Mouse (Mus musculus): Measurements from ENCODE around the gene Tmem125. TPM values are rescaled to one million over a fixed set of nuclear protein-coding genes. Genes with fewer than 3 reads are reported as not detected.

Tmem125 gene
- polyA plus RNA-seq, 1 experiment from 2014 or later: 0.27 TPM

- no peaks in the 10 kb centered on the region for H3K27me3 ChIP-seq
- no peak for ATAC-seq (replicated peaks)
- no peaks in the 10 kb centered on the region for H3K4me1 ChIP-seq
- no peaks in the 10 kb centered on the region for H3K9me3 ChIP-seq
- no peaks in the 10 kb centered on the region for H3K36me3 ChIP-seq
- H3K27ac ChIP-seq (replicated peaks): no peak overlapping the region
- 71% methylated on average over 3 of the region's 4 CpGs for WGBS
- no peak overlapping the region for H3K4me2 ChIP-seq (replicated peaks)
- H3K4me3 ChIP-seq: no peak overlapping the region
- no peak overlapping the region for H3K9ac ChIP-seq (replicated peaks)
These were observed 10.7 kb downstream of the Tmem125 start for GRCm38 (mm10) chr4:118533156-118533555.

GRCm38 (mm10) chr4:118532663-118533062 lies 11.2 kb downstream of the Tmem125 start:
- Histone ChIP-seq H3K27ac (replicated peaks) (no peak overlapping the region), H3K4me1 (no peaks in the 10 kb centered on the region), H3K9ac (replicated peaks) (no peak overlapping the region), H3K9me3 (no peaks in the 10 kb centered on the region), H3K27me3 (no peaks in the 10 kb centered on the region), H3K4me2 (replicated peaks) (no peak overlapping the region), H3K4me3 (no peak overlapping the region), H3K36me3 (no peaks in the 10 kb centered on the region)
- 80% methylated on average over 5 of the region's 5 CpGs for WGBS
- no peak for ATAC-seq (replicated peaks)

- no peak overlapping the region for H3K9ac ChIP-seq (replicated peaks)
- H3K4me1 ChIP-seq: no peaks in the 10 kb centered on the region
- no peaks in the 10 kb centered on the region for H3K9me3 ChIP-seq
- WGBS: 80% methylated on average over 6 of the region's 6 CpGs
- no peak for ATAC-seq (replicated peaks)
- no peak overlapping the region for H3K4me3 ChIP-seq
- H3K27ac ChIP-seq (replicated peaks): no peak overlapping the region
- no peaks in the 10 kb centered on the region for H3K27me3 ChIP-seq
- no peaks in the 10 kb centered on the region for H3K36me3 ChIP-seq
- no peak overlapping the region for H3K4me2 ChIP-seq (replicated peaks)
These were observed 16.1 kb downstream of the Tmem125 start for GRCm38 (mm10) chr4:118527720-118528119.

- Histone ChIP-seq H3K27ac (replicated peaks) (no peak overlapping the region), H3K9ac (replicated peaks) (no peak overlapping the region), H3K36me3 (no peaks in the 10 kb centered on the region), H3K9me3 (no peaks in the 10 kb centered on the region), H3K4me1 (no peaks in the 10 kb centered on the region), H3K4me2 (replicated peaks) (no peak overlapping the region), H3K27me3 (no peaks in the 10 kb centered on the region), H3K4me3 (no peak overlapping the region)
- no peak for ATAC-seq (replicated peaks)
- 41% methylated on average over 5 of the region's 5 CpGs for WGBS
These were observed 16.5 kb downstream of the Tmem125 start for GRCm38 (mm10) chr4:118527335-118527681.

GRCm38 (mm10) chr4:118526408-118527334 lies 17.2 kb downstream of the Tmem125 start, which contains the start of gene 2610528J11Rik:
TSS of gene 2610528J11Rik (plus strand) at chr4:118526999.
- Histone ChIP-seq H3K4me2 (replicated peaks) (no peak within 1 kb of the TSS), H3K27ac (replicated peaks) (no peak within 1 kb of the TSS), H3K4me1 (no peaks in the 10 kb centered on the region), H3K9me3 (no peaks in the 10 kb centered on the region), H3K9ac (replicated peaks) (no peak within 1 kb of the TSS), H3K4me3 (no peak within 1 kb of the TSS), H3K36me3 (no peaks in the 10 kb centered on the region), H3K27me3 (no peaks in the 10 kb centered on the region)
- 32% methylated on average over 17 of the region's 17 CpGs for WGBS
- ATAC-seq (replicated peaks): no peak

GRCm38 (mm10) chr4:118525779-118526178 lies 18.1 kb downstream of the Tmem125 start:
- Histone ChIP-seq H3K4me1 (no peaks in the 10 kb centered on the region), H3K27ac (replicated peaks) (no peak overlapping the region), H3K9me3 (no peaks in the 10 kb centered on the region), H3K9ac (replicated peaks) (no peak overlapping the region), H3K27me3 (no peaks in the 10 kb centered on the region), H3K4me2 (replicated peaks) (no peak overlapping the region), H3K4me3 (no peak overlapping the region), H3K36me3 (no peaks in the 10 kb centered on the region)
- ATAC-seq (replicated peaks): no peak
- WGBS: 71% methylated on average over 3 of the region's 3 CpGs

- WGBS: 62% methylated on average over 7 of the region's 7 CpGs
- Histone ChIP-seq H3K27ac (replicated peaks) (no peak overlapping the region), H3K9me3 (no peaks in the 10 kb centered on the region), H3K9ac (replicated peaks) (no peak overlapping the region), H3K4me1 (no peaks in the 10 kb centered on the region), H3K36me3 (no peaks in the 10 kb centered on the region), H3K4me2 (replicated peaks) (no peak overlapping the region), H3K27me3 (no peaks in the 10 kb centered on the region), H3K4me3 (no peak overlapping the region)
- 0 out of 2 replicates have a peak, but pooled peaks have one; percentile 38 for ATAC-seq (replicated peaks)
These were observed 19.9 kb downstream of the Tmem125 start for GRCm38 (mm10) chr4:118523976-118524375.

GRCm38 (mm10) chr4:118522248-118522647 lies 21.6 kb downstream of the Tmem125 start:
- WGBS: 90% methylated on average over 7 of the region's 7 CpGs
- no peak for ATAC-seq (replicated peaks)

GRCm38 (mm10) chr4:118518208-118518607 lies 25.6 kb downstream of the Tmem125 start:
- WGBS: 72% methylated on average over 5 of the region's 5 CpGs
- no peaks in the 10 kb centered on the region for H3K27me3 ChIP-seq
- H3K9me3 ChIP-seq: no peaks in the 10 kb centered on the region
- H3K4me3 ChIP-seq: no peak overlapping the region
- H3K27ac ChIP-seq (replicated peaks): no peak overlapping the region
- H3K4me1 ChIP-seq: peaks cover 5% of the 10 kb centered on the region; the same call in 1 of the 2 replicates
- H3K4me2 ChIP-seq (replicated peaks): no peak overlapping the region
- ATAC-seq (replicated peaks): no peak
- no peak overlapping the region for H3K9ac ChIP-seq (replicated peaks)
- no peaks in the 10 kb centered on the region for H3K36me3 ChIP-seq

More at GRCm38 (mm10) chr4:118522248-118522647, 21.6 kb downstream of the Tmem125 start:
- H3K36me3 ChIP-seq: no peaks in the 10 kb centered on the region
- no peak overlapping the region for H3K9ac ChIP-seq (replicated peaks)
- no peaks in the 10 kb centered on the region for H3K9me3 ChIP-seq
- no peak overlapping the region for H3K4me3 ChIP-seq
- H3K4me1 ChIP-seq: no peaks in the 10 kb centered on the region
- H3K4me2 ChIP-seq (replicated peaks): no peak overlapping the region
- no peaks in the 10 kb centered on the region for H3K27me3 ChIP-seq
- no peak overlapping the region for H3K27ac ChIP-seq (replicated peaks)

- ATAC-seq (replicated peaks): no peak
- Histone ChIP-seq H3K4me1 (peaks cover 5% of the 10 kb centered on the region; the same call in 1 of the 2 replicates), H3K4me2 (replicated peaks) (no peak overlapping the region), H3K4me3 (no peak overlapping the region), H3K27me3 (no peaks in the 10 kb centered on the region), H3K9me3 (no peaks in the 10 kb centered on the region), H3K36me3 (no peaks in the 10 kb centered on the region), H3K9ac (replicated peaks) (0 out of 2 replicates have a peak overlapping the region, but pooled peaks have one; percentile 13), H3K27ac (replicated peaks) (no peak overlapping the region)
- WGBS: 36% methylated on average over 16 of the region's 16 CpGs
These were observed 26.2 kb downstream of the Tmem125 start for GRCm38 (mm10) chr4:118517497-118518146.

- H3K4me1 ChIP-seq: peaks cover 5% of the 10 kb centered on the region; the same call in 1 of the 2 replicates
- H3K27ac ChIP-seq (replicated peaks): no peak overlapping the region
- no peak overlapping the region for H3K4me2 ChIP-seq (replicated peaks)
- ATAC-seq (replicated peaks): no peak
- WGBS: 36% methylated on average over 20 of the region's 20 CpGs
- 0 out of 2 replicates have a peak overlapping the region, but pooled peaks have one; percentile 13 for H3K9ac ChIP-seq (replicated peaks)
- no peaks in the 10 kb centered on the region for H3K27me3 ChIP-seq
- H3K9me3 ChIP-seq: no peaks in the 10 kb centered on the region
- H3K4me3 ChIP-seq: no peak overlapping the region
- H3K36me3 ChIP-seq: no peaks in the 10 kb centered on the region
These were observed 26.9 kb downstream of the Tmem125 start for GRCm38 (mm10) chr4:118516699-118517496.

All from forebrain, embryonic 15.5 days (tissue).